In genomic region chr8:93591608-93592301, GRCm38 (mm10) we compare ENCODE assay signal across 7 mouse cellular contexts. TPM values are rescaled to one million over a fixed set of nuclear protein-coding genes. Genes with fewer than 3 reads are reported as not detected.
DNase-seq lines count a peak whose midpoint lies in the region; ATAC-seq and TF ChIP-seq lines count a peak whose summit lies in the region.

No protein-coding gene starts in this region.

- peaks cover 9% of the 10 kb centered on the region for H3K4me1 ChIP-seq in hindbrain, embryonic 15.5 days (replicated peaks)
- no peaks in the 10 kb centered on the region for H3K4me1 ChIP-seq in midbrain, embryonic 11.5 days (ENCODE audit: control insufficient read depth, insufficient read depth, low read length)

- no peak overlapping the region for H3K4me2 ChIP-seq in hindbrain, embryonic 15.5 days
- no peak overlapping the region for H3K4me2 ChIP-seq in midbrain, embryonic 11.5 days

- H3K27me3 ChIP-seq in hindbrain, embryonic 15.5 days, result no peaks in the 10 kb centered on the region
- no peaks in the 10 kb centered on the region for H3K27me3 ChIP-seq in midbrain, embryonic 11.5 days (ENCODE audit: control insufficient read depth, insufficient read depth, low read length)

- peak; percentile 73 to 91 for DNase-seq in adrenal gland, adult (ENCODE audit: inconsistent age in 2 of 2, low spot score in 1 of 2)
- DNase-seq in cerebellum, postnatal 10 days, result peak; percentile 96 to 97
- DNase-seq in gastrocnemius, adult 18-20 months (ENCODE audit: low spot score), result peak; percentile 88
- DNase-seq in left cerebral cortex, adult 2 months (ENCODE audit: extremely low spot score in 1 of 2, low spot score in 2 of 2), result peak; percentile 87 to 94
- peak; percentile 98 for DNase-seq in midbrain, embryonic 11.5 days (ENCODE audit: low spot score, missing footprints)
- peak; percentile 38 to 78 for DNase-seq in spleen, postnatal 4 days (ENCODE audit: low spot score in 2 of 2)

- H3K4me3 ChIP-seq in hindbrain, embryonic 15.5 days, result no peak overlapping the region
- no peak overlapping the region for H3K4me3 ChIP-seq in left cerebral cortex, adult 2 months
- H3K4me3 ChIP-seq in midbrain, embryonic 11.5 days (ENCODE audit: low read depth, low read length), result no peak overlapping the region

- ATAC-seq in hindbrain, embryonic 15.5 days (ENCODE audit: low FRiP score, low read depth), result peak; percentile 93
- peak; percentile 79 for ATAC-seq in midbrain, embryonic 11.5 days (ENCODE audit: low FRiP score)

- H3K36me3 ChIP-seq in hindbrain, embryonic 15.5 days, result no peaks in the 10 kb centered on the region
- no peaks in the 10 kb centered on the region for H3K36me3 ChIP-seq in midbrain, embryonic 11.5 days (ENCODE audit: control insufficient read depth, insufficient read depth, low read length)

- peak overlapping the region; percentile 64 for H3K27ac ChIP-seq in hindbrain, embryonic 15.5 days (replicated peaks)
- peak overlapping the region; percentile 70 for H3K27ac ChIP-seq in left cerebral cortex, adult 2 months
- H3K27ac ChIP-seq in midbrain, embryonic 11.5 days (ENCODE audit: low read depth, low read length), result no peak overlapping the region

- peak; percentile 82 for TF ChIP-seq CTCF in left cerebral cortex, adult 2 months (IDR thresholded peaks at IDR 0.05)

- 28% methylated on average over 9 of the region's 9 CpGs for WGBS in hindbrain, embryonic 15.5 days
- 34% methylated on average over 9 of the region's 9 CpGs for WGBS in midbrain, embryonic 11.5 days

- intact Hi-C loops in left cerebral cortex, adult 2 months (cut with DNase I), result loop anchor here (5.0 kb wide), 2 partner anchors 221 to 341 kb away; no protein-coding TSS in a partner anchor

- no peaks in the 10 kb centered on the region for H3K9me3 ChIP-seq in hindbrain, embryonic 15.5 days
- H3K9me3 ChIP-seq in midbrain, embryonic 11.5 days (ENCODE audit: control insufficient read depth, low read length), result no peaks in the 10 kb centered on the region

- peak overlapping the region; percentile 17; the same call in 1 of the 2 replicates for H3K9ac ChIP-seq in hindbrain, embryonic 15.5 days
- H3K9ac ChIP-seq in midbrain, embryonic 11.5 days (ENCODE audit: low read length), result peak overlapping the region; percentile 36

RNA-seq across cellular contexts. Expression of gene Ces5a, which starts 56.1 kb away (rescaled TPM):
- under 1 TPM; 0.33 to 0.37 TPM for total RNA-seq in gastrocnemius, adult 18-20 months (2021)
- 0.49 and 1.3 TPM in 2 replicates for polyA plus RNA-seq in hindbrain, embryonic 15.5 days (2015; fragmentation: Nextera tagmentation; extraction: Ambion mirVana)
- 1 to 10 TPM in 1 of 2 experiments, under 1 TPM in 1; 0.45 to 1.8 TPM for total RNA-seq in left cerebral cortex, adult 2 months (2021)
- polyA plus RNA-seq in midbrain, embryonic 11.5 days (2014; fragmentation: Nextera tagmentation; extraction: Ambion mirVana), result not detected in 2 replicates
